Mouse (Mus musculus) skeletal muscle tissue, adult 2 months (tissue): ENCODE results near the gene Ubl4b.

ENCODE experiments used
- DNase-seq: peaks from one replicate; pipeline ENCODE4 v3.0.0-alpha.2; 2012; ENCODE audit warnings: low read depth, low spot score

Gene Ubl4b

GRCm38 (mm10) chr3:107554842-107555241, at the start of gene Ubl4b:
Gene Ubl4b, minus strand, starts transcription at chr3:107555073.
- no peak for DNase-seq

GRCm38 (mm10) chr3:107600127-107600526, 45.3 kb upstream of the Ubl4b start:
- DNase-seq, result no peak

GRCm38 (mm10) chr3:107597586-107598389, 42.9 kb upstream of the Ubl4b start:
- no peak for DNase-seq

GRCm38 (mm10) chr3:107597134-107597533, 42.3 kb upstream of the Ubl4b start:
- DNase-seq, result no peak

GRCm38 (mm10) chr3:107596559-107596958, 41.7 kb upstream of the Ubl4b start:
- DNase-seq, result no peak

GRCm38 (mm10) chr3:107595938-107596461, 41.1 kb upstream of the Ubl4b start:
- no peak for DNase-seq

GRCm38 (mm10) chr3:107595264-107595937, 40.5 kb upstream of the Ubl4b start:
- DNase-seq, result no peak

GRCm38 (mm10) chr3:107594662-107595263, 39.9 kb upstream of the Ubl4b start, which contains the start of gene Alx3:
Gene Alx3, plus strand, starts transcription at chr3:107595031.
- no peak for DNase-seq

- no peak for DNase-seq
Observed at GRCm38 (mm10) chr3:107593632-107594031, 38.8 kb upstream of the Ubl4b start.

GRCm38 (mm10) chr3:107591612-107592011, 36.7 kb upstream of the Ubl4b start:
- DNase-seq, result no peak

- DNase-seq, result no peak
Observed at GRCm38 (mm10) chr3:107586504-107586903, 31.6 kb upstream of the Ubl4b start.

GRCm38 (mm10) chr3:107583893-107584292, 29.0 kb upstream of the Ubl4b start:
- no peak for DNase-seq

GRCm38 (mm10) chr3:107582875-107583767, 28.2 kb upstream of the Ubl4b start:
- no peak for DNase-seq

GRCm38 (mm10) chr3:107582130-107582874, 27.4 kb upstream of the Ubl4b start:
- no peak for DNase-seq

GRCm38 (mm10) chr3:107581103-107582010, 26.5 kb upstream of the Ubl4b start:
- no peak for DNase-seq

- peak; percentile 43 for DNase-seq
Observed at GRCm38 (mm10) chr3:107579466-107579865, 24.6 kb upstream of the Ubl4b start.

- no peak for DNase-seq
Observed at GRCm38 (mm10) chr3:107577810-107578390, 23.0 kb upstream of the Ubl4b start.

- DNase-seq, result no peak
Observed at GRCm38 (mm10) chr3:107576807-107577206, 21.9 kb upstream of the Ubl4b start.

GRCm38 (mm10) chr3:107571205-107571604, 16.3 kb upstream of the Ubl4b start:
- no peak for DNase-seq
